Mouse (Mus musculus) kidney, adult 2 months (tissue): ENCODE data around the gene Ap1m2.

Experiments
- CTCF ChIP-seq: fragments of 200-500 bp; conservative IDR thresholded peaks from 2 replicates; pipeline ENCODE4 v1.5.1; 2011; ENCODE audit warnings: low read depth, mild to moderate bottlenecking, control low read depth, low read length, moderate library complexity, mixed read lengths; ENCODE audit not compliant: insufficient read depth, insufficient read length
- POLR2A ChIP-seq: fragments of 200-500 bp; IDR thresholded peaks from one replicate; pipeline ENCODE4 v1.6.1; 2011; ENCODE audit warnings: low read depth, low read length, control low read depth

DNA sequence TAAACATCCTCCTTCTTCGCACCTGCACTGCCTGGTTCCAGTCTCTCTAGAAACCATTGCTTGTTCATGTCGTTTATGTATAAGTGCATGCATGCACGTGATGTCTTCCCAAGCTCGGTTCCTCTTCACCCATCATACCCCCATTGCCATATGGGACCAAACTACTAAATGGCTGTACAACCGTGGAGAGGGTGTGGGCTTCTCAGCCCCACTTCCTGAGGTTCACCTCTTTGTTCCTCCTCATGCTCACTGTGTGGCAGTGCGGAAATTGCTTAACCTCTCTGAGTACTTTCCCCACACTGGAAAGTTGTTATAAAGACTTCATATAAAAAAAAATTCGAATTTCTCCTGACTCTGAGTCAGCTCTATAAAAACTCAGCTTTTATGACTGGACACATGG is 4.6 kb upstream of the Ap1m2 start:
- TF ChIP-seq CTCF, result no peak
- no peak for TF ChIP-seq POLR2A
